Mouse (Mus musculus): Measurements from ENCODE around the gene Cdhr5. TPM values are rescaled to one million over a fixed set of nuclear protein-coding genes. Genes with fewer than 3 reads are reported as not detected.

Cdhr5 gene
- polyA plus RNA-seq, 1 experiment: not detected

DNA sequence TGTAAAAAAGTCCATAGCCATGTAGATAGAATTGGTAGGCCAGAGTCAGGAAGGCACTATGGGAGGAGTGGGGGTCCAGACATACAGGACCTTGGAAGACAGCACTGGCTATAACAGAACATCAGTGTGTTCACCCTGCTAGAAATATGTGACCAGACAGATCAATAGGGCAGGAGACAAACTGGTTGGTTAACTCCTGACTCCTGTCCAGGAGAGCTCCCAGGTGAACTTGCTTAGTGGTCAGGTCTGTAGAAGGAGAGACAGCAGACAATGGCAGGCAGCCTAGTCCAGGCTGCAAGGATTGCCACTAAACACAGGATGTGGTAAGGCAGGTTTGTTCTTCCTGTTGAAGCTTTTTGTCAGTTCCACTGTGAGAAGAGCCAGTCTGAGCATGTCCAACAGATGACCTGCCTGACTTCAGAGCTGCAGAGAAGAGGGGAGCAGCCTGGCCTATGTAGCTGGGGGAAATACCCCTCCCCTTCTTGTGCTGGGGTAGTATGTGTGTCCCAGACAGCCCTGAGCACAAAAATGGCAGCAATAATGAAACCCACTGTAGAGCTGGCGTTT is 26.2 kb upstream of the Cdhr5 start:
- no peak overlapping the region for H3K4me3 ChIP-seq (replicated peaks; ENCODE audit: control insufficient read depth, low read depth, low read length)
- WGBS: 50% methylated on average over 1 of the region's 1 CpGs
- TF ChIP-seq POLR2A (IDR thresholded peaks at IDR 0.05; ENCODE audit: borderline replicate concordance, control insufficient read depth, low read depth, low read length): no peak
- TF ChIP-seq CTCF (IDR thresholded peaks at IDR 0.05; ENCODE audit: control insufficient read depth, insufficient read depth, low read length): no peak
- H3K27ac ChIP-seq (ENCODE audit: control insufficient read depth, insufficient read depth, low read depth, low read length, poor library complexity): peak overlapping the region; percentile 34
- H3K4me1 ChIP-seq (ENCODE audit: control insufficient read depth, insufficient read depth, low read length): peaks cover 3% of the 10 kb centered on the region

DNA sequence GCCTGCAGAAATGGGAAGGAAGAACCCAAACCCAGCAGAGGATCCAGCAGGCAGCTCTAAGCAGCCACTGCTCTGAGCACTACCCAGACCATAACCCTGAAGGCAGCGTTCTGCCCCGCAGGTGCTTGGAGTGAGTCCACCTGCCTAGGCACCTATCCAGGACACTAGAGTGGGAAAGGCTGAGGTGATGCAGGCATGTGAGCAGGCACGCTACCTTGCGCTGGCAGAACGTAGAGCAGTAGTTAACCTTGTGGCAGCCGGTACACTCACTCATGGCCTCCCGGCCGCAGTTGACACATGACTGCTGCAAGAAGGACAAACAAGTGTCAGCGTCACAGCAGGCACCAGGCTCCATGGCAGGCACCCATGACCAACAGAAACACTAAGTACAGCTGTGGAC is 24.8 kb upstream of the Cdhr5 start:
- Histone ChIP-seq H3K4me3 (replicated peaks; ENCODE audit: control insufficient read depth, low read depth, low read length) (no peak overlapping the region), H3K4me1 (ENCODE audit: control insufficient read depth, insufficient read depth, low read length) (peaks cover 3% of the 10 kb centered on the region), H3K27ac (ENCODE audit: control insufficient read depth, insufficient read depth, low read depth, low read length, poor library complexity) (no peak overlapping the region)
- WGBS: 96% methylated on average over 9 of the region's 9 CpGs
- TF ChIP-seq CTCF (IDR thresholded peaks at IDR 0.05; ENCODE audit: control insufficient read depth, insufficient read depth, low read length) (no peak), POLR2A (IDR thresholded peaks at IDR 0.05; ENCODE audit: borderline replicate concordance, control insufficient read depth, low read depth, low read length) (no peak)

DNA sequence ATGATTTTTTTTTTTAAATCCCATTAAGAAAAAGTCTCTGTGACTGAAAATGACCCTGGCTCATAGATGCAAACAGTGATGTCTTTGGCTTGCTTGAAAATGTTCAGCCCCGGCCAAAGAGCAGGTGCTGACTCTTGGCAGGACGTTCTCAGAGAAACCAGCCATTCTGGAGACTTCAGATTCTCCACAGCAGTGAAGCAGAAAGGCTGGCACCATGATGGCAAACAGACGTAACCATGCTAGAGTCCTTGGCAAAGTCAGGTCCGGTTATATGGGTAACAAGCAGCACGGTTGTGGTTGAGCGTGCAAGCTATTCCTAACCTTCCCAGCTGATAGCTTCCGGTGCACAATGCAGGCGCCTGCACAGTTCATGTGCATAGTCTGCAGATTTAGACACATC is 22.6 kb upstream of the Cdhr5 start:
- WGBS: 88% methylated on average over 8 of the region's 8 CpGs
- Histone ChIP-seq H3K27ac (ENCODE audit: control insufficient read depth, insufficient read depth, low read depth, low read length, poor library complexity) (no peak overlapping the region), H3K4me3 (replicated peaks; ENCODE audit: control insufficient read depth, low read depth, low read length) (no peak overlapping the region), H3K4me1 (ENCODE audit: control insufficient read depth, insufficient read depth, low read length) (peaks cover 3% of the 10 kb centered on the region)
- TF ChIP-seq CTCF (IDR thresholded peaks at IDR 0.05; ENCODE audit: control insufficient read depth, insufficient read depth, low read length): no peak
- no peak for TF ChIP-seq POLR2A (IDR thresholded peaks at IDR 0.05; ENCODE audit: borderline replicate concordance, control insufficient read depth, low read depth, low read length)

DNA sequence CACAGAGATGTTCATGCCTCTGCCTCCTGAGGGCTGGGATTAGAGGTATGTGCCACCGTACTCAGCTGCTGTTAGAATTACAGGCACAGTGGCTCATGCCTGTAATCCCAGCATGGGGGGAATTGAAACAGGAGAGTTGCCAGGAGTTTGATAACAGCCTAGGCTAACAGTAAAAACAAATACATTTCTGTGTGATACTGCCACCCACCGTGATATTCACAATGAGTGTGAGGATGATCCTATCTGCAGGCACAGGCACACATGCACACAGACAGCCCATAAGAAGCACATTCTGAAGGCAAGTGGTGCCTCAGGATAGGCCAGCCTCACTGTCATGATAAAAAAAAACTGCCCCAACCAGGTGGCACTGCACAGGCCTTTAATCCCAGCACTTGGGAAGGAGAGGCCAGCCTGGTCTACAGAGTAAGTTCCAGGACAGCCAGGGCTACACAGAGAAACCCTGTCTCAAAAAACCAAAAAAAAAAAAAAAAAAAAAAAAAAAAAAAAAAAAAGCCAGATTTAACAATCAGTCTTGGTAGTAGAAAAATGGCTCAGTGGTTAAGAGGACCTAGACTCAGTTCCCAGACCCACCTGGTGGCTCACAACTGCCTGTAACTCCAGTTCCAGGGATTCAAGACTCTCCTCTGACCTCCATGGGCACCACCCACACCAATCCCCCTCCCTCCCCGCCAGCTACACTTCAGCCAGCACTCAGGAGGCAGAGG is 21.5 kb upstream of the Cdhr5 start:
- TF ChIP-seq POLR2A (IDR thresholded peaks at IDR 0.05; ENCODE audit: borderline replicate concordance, control insufficient read depth, low read depth, low read length) (no peak), CTCF (IDR thresholded peaks at IDR 0.05; ENCODE audit: control insufficient read depth, insufficient read depth, low read length) (no peak)
- Histone ChIP-seq H3K4me3 (replicated peaks; ENCODE audit: control insufficient read depth, low read depth, low read length) (no peak overlapping the region), H3K4me1 (ENCODE audit: control insufficient read depth, insufficient read depth, low read length) (peaks cover 3% of the 10 kb centered on the region), H3K27ac (ENCODE audit: control insufficient read depth, insufficient read depth, low read depth, low read length, poor library complexity) (no peak overlapping the region)
- WGBS: 76% methylated on average over 3 of the region's 3 CpGs

DNA sequence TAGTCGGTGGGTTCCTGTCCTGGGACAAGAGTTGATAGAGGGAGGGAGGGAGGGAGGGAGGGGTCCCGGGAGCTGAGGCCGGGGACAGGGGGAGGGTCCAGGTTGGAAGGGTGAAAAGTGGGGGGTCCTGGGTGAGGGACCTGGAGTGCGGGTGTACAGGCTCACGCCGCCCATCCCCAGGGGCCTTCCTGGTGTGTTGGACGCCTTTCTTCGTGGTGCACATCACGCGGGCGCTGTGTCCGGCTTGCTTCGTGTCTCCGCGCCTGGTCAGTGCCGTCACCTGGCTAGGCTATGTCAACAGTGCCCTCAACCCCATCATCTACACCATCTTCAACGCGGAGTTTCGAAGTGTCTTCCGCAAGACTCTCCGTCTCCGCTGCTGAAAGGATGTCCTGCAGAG is 17.9 kb upstream of the Cdhr5 start:
- TF ChIP-seq POLR2A (IDR thresholded peaks at IDR 0.05; ENCODE audit: borderline replicate concordance, control insufficient read depth, low read depth, low read length) (no peak), CTCF (IDR thresholded peaks at IDR 0.05; ENCODE audit: control insufficient read depth, insufficient read depth, low read length) (no peak)
- Histone ChIP-seq H3K4me3 (replicated peaks; ENCODE audit: control insufficient read depth, low read depth, low read length) (no peak overlapping the region), H3K27ac (ENCODE audit: control insufficient read depth, insufficient read depth, low read depth, low read length, poor library complexity) (no peak overlapping the region), H3K4me1 (ENCODE audit: control insufficient read depth, insufficient read depth, low read length) (no peaks in the 10 kb centered on the region; the same call in none of the 2 replicates)
- WGBS: 10% methylated on average over 22 of the region's 22 CpGs

GRCm38 (mm10) chr7:141293852-141294471 is 17.4 kb upstream of the Cdhr5 start:
- WGBS: 2% methylated on average over 53 of the region's 53 CpGs
- no peak overlapping the region for H3K4me3 ChIP-seq (replicated peaks; ENCODE audit: control insufficient read depth, low read depth, low read length)
- TF ChIP-seq POLR2A (IDR thresholded peaks at IDR 0.05; ENCODE audit: borderline replicate concordance, control insufficient read depth, low read depth, low read length) (peak; percentile 31; the same call in 1 of the 2 replicates), CTCF (IDR thresholded peaks at IDR 0.05; ENCODE audit: control insufficient read depth, insufficient read depth, low read length) (peak; percentile 9; the same call in 1 of the 2 replicates)
- no peaks in the 10 kb centered on the region; the same call in none of the 2 replicates for H3K4me1 ChIP-seq (ENCODE audit: control insufficient read depth, insufficient read depth, low read length)
- no peak overlapping the region for H3K27ac ChIP-seq (ENCODE audit: control insufficient read depth, insufficient read depth, low read depth, low read length, poor library complexity)

- no peak overlapping the region for H3K4me3 ChIP-seq (replicated peaks; ENCODE audit: control insufficient read depth, low read depth, low read length)
- TF ChIP-seq POLR2A (IDR thresholded peaks at IDR 0.05; ENCODE audit: borderline replicate concordance, control insufficient read depth, low read depth, low read length) (no peak), CTCF (IDR thresholded peaks at IDR 0.05; ENCODE audit: control insufficient read depth, insufficient read depth, low read length) (no peak)
- WGBS: 54% methylated on average over 15 of the region's 15 CpGs
Measured at GRCm38 (mm10) chr7:141292583-141293388, 16.2 kb upstream of the Cdhr5 start.

More at GRCm38 (mm10) chr7:141292583-141293388, 16.2 kb upstream of the Cdhr5 start:
- Histone ChIP-seq H3K27ac (ENCODE audit: control insufficient read depth, insufficient read depth, low read depth, low read length, poor library complexity) (no peak overlapping the region), H3K4me1 (ENCODE audit: control insufficient read depth, insufficient read depth, low read length) (no peaks in the 10 kb centered on the region; the same call in none of the 2 replicates)
